Mouse (Mus musculus) layer of hippocampus, adult 2 months (tissue): ENCODE measurements around the gene Eif3g. TPM values are rescaled to one million over a fixed set of nuclear protein-coding genes. Genes with fewer than 3 reads are reported as not detected.

Source experiments
- DNase-seq, 2 experiments: peaks; one replicate each; pipeline ENCODE4 v3.0.0; 2022; ENCODE audit warnings: low spot score in 2 of 2
- H3K27ac ChIP-seq: fragments of 200-600 bp; 2 replicates; pipeline ENCODE4 v1.8.1; 2022
- H3K4me3 ChIP-seq: fragments of 200-600 bp; 2 replicates; pipeline ENCODE4 v1.8.1; 2022; ENCODE audit warnings: mild to moderate bottlenecking
- CTCF ChIP-seq: fragments of 200-600 bp; conservative IDR thresholded peaks from 2 replicates; pipeline ENCODE4 v1.8.1; 2022; ENCODE audit warnings: antibody characterized with exemption, mild to moderate bottlenecking, moderate library complexity
- long read RNA-seq, 2 experiments: library from polyadenylated mRNA; stranded (forward); transcript quantifications; one replicate each; pipeline ENCODE4 v2.0.0; 2021; ENCODE audit warnings: borderline mapping rate in 2 of 2
- total RNA-seq, 2 experiments: library from RNA; stranded (reverse); gene quantifications; 2 replicates each; pipeline ENCODE4 v1.2.3; 2021

Gene Eif3g
- 100 to 1,000 TPM; 122 to 131 TPM for total RNA-seq
- long read RNA-seq, experiment 1, transcript Eif3g-201 (11 exons, 1,101 nt) = major isoform, 59 of 67 reads
- long read RNA-seq, experiment 1, partial matches to known transcripts = 4 of 67 reads
- long read RNA-seq, experiment 1, other reads (novel, unspliced or antisense) = 4 of 67 reads
- long read RNA-seq, experiment 2, transcript Eif3g-201 (11 exons, 1,101 nt) = major isoform, 76 of 88 reads
- long read RNA-seq, experiment 2, partial matches to known transcripts = 7 of 88 reads
- long read RNA-seq, experiment 2, other reads (novel, unspliced or antisense) = 5 of 88 reads

GRCm38 (mm10) chr9:20898511-20899073 is at the start of gene Eif3g:
Gene Eif3g, minus strand, starts transcription at chr9:20898623.
- peak within 1 kb of the TSS; percentile 89 for H3K4me3 ChIP-seq
- TF ChIP-seq CTCF = peak; percentile 96
- DNase-seq = peak; percentile 78 to 87
- peak within 1 kb of the TSS; percentile 85 for H3K27ac ChIP-seq

- TF ChIP-seq CTCF = no peak
- H3K27ac ChIP-seq = no peak overlapping the region
- no peak overlapping the region for H3K4me3 ChIP-seq
- DNase-seq = no peak
Measured at GRCm38 (mm10) chr9:20946066-20946880, 47.9 kb upstream of the Eif3g start.

GRCm38 (mm10) chr9:20944697-20945370 is 46.4 kb upstream of the Eif3g start:
- TF ChIP-seq CTCF = no peak
- no peak for DNase-seq
- H3K4me3 ChIP-seq = no peak overlapping the region
- no peak overlapping the region for H3K27ac ChIP-seq

- Histone ChIP-seq H3K4me3 (no peak overlapping the region), H3K27ac (no peak overlapping the region)
- no peak for TF ChIP-seq CTCF
- no peak for DNase-seq
Measured at GRCm38 (mm10) chr9:20943911-20944310, 45.5 kb upstream of the Eif3g start.

GRCm38 (mm10) chr9:20943396-20943795 is 45.0 kb upstream of the Eif3g start:
- no peak overlapping the region for H3K27ac ChIP-seq
- no peak for TF ChIP-seq CTCF
- DNase-seq = no peak
- H3K4me3 ChIP-seq = no peak overlapping the region

GRCm38 (mm10) chr9:20923258-20923657 is 24.8 kb upstream of the Eif3g start:
- no peak for TF ChIP-seq CTCF
- no peak overlapping the region for H3K27ac ChIP-seq
- H3K4me3 ChIP-seq = no peak overlapping the region
- DNase-seq = no peak

- no peak for DNase-seq
- peak; percentile 69 for TF ChIP-seq CTCF
- Histone ChIP-seq H3K27ac (no peak overlapping the region), H3K4me3 (no peak overlapping the region)
Measured at GRCm38 (mm10) chr9:20916160-20916559, 17.7 kb upstream of the Eif3g start.

GRCm38 (mm10) chr9:20909948-20910347 is 11.5 kb upstream of the Eif3g start:
- no peak for TF ChIP-seq CTCF
- DNase-seq = peak in 1 of 2 experiments; percentile 44
- H3K27ac ChIP-seq = no peak overlapping the region; the same call in 1 of the 2 replicates

GRCm38 (mm10) chr9:20902174-20902491 is 3.7 kb upstream of the Eif3g start:
- DNase-seq = no peak
- no peak for TF ChIP-seq CTCF
- H3K4me3 ChIP-seq = no peak overlapping the region
- no peak overlapping the region for H3K27ac ChIP-seq

More at GRCm38 (mm10) chr9:20909948-20910347, 11.5 kb upstream of the Eif3g start:
- H3K4me3 ChIP-seq = no peak overlapping the region

GRCm38 (mm10) chr9:20901466-20902173 is 3.2 kb upstream of the Eif3g start:
- DNase-seq = peak in 1 of 2 experiments; percentile 49
- Histone ChIP-seq H3K4me3 (no peak overlapping the region), H3K27ac (no peak overlapping the region)
- TF ChIP-seq CTCF = peak; percentile 82

GRCm38 (mm10) chr9:20897736-20898510 is 500 bp downstream of the Eif3g start:
- H3K27ac ChIP-seq = peak overlapping the region; percentile 85
- TF ChIP-seq CTCF = no peak
- DNase-seq = no peak
- peak overlapping the region; percentile 89 for H3K4me3 ChIP-seq

- Histone ChIP-seq H3K4me3 (no peak overlapping the region), H3K27ac (no peak overlapping the region)
- no peak for TF ChIP-seq CTCF
- DNase-seq = no peak
Measured at GRCm38 (mm10) chr9:20895382-20895781, 3.0 kb downstream of the Eif3g start.
